Mouse (Mus musculus) thymus, adult 2 months (tissue): ENCODE measurements around the gene Zfp62.

Experiments used
- CTCF ChIP-seq: fragments of 200-500 bp; IDR thresholded peaks from 2 replicates; pipeline ENCODE4 v1.5.1; 2012; ENCODE audit warnings: mild to moderate bottlenecking, control low read depth, low read length, moderate library complexity, borderline replicate concordance; ENCODE audit not compliant: control insufficient read depth, poor library complexity, insufficient read depth; ENCODE audit errors: extremely low read depth
- POLR2A ChIP-seq: fragments of 200-500 bp; IDR thresholded peaks from 2 replicates; pipeline ENCODE4 v1.6.1; 2012; ENCODE audit warnings: mild to moderate bottlenecking, low read length, control low read depth, moderate library complexity; ENCODE audit not compliant: control insufficient read depth, poor library complexity, insufficient read depth; ENCODE audit errors: extremely low read depth

- no peak for TF ChIP-seq CTCF
- no peak for TF ChIP-seq POLR2A
Observed at GRCm38 (mm10) chr11:49212577-49212976, 9.5 kb downstream of the Zfp62 start.
